Mouse (Mus musculus): ENCODE measurements around the gene Gm11032. TPM values are rescaled to one million over a fixed set of nuclear protein-coding genes. Genes with fewer than 3 reads are reported as not detected.
"Not testable (repeated sequence)": the region's sequence is repeated elsewhere in the genome, so short reads cannot be mapped to it uniquely, and the experiment has no call there.

Gm11032 gene
- polyA plus RNA-seq, 1 experiment = not detected

GRCm38 (mm10) chr11:4629861-4630280, 10.0 kb downstream of the Gm11032 start:
- WGBS = 60% methylated on average over 8 of the region's 8 CpGs
- no peak overlapping the region for H3K27ac ChIP-seq (ENCODE audit: insufficient read depth, low read length)

GRCm38 (mm10) chr11:4633420-4633819, 13.6 kb downstream of the Gm11032 start:
- Histone ChIP-seq H3K4me3 (replicated peaks; ENCODE audit: insufficient read depth, low read depth, low read length) (no peak overlapping the region), H3K27me3 (ENCODE audit: control insufficient read depth, insufficient read depth, low read length) (no peaks in the 10 kb centered on the region), H3K4me1 (ENCODE audit: control insufficient read depth, insufficient read depth, low read length) (no peaks in the 10 kb centered on the region; the same call in 1 of the 2 replicates), H3K27ac (ENCODE audit: insufficient read depth, low read length) (no peak overlapping the region)
- TF ChIP-seq POLR2A (IDR thresholded peaks at IDR 0.05; ENCODE audit: borderline replicate concordance, insufficient read depth, low read length) (no peak), CTCF (IDR thresholded peaks at IDR 0.05; ENCODE audit: borderline replicate concordance, insufficient read depth, low read depth, low read length) (no peak)
- DNase-seq = no peak
- 26% methylated on average over 2 of the region's 2 CpGs for WGBS

More at GRCm38 (mm10) chr11:4629861-4630280, 10.0 kb downstream of the Gm11032 start:
- H3K27me3 ChIP-seq (ENCODE audit: control insufficient read depth, insufficient read depth, low read length) = no peaks in the 10 kb centered on the region
- no peak overlapping the region for H3K4me3 ChIP-seq (replicated peaks; ENCODE audit: insufficient read depth, low read depth, low read length)
- DNase-seq = no peak
- H3K4me1 ChIP-seq (ENCODE audit: control insufficient read depth, insufficient read depth, low read length) = no peaks in the 10 kb centered on the region
- TF ChIP-seq CTCF (IDR thresholded peaks at IDR 0.05; ENCODE audit: borderline replicate concordance, insufficient read depth, low read depth, low read length) = no peak
- TF ChIP-seq POLR2A (IDR thresholded peaks at IDR 0.05; ENCODE audit: borderline replicate concordance, insufficient read depth, low read length) = no peak

GRCm38 (mm10) chr11:4634395-4634794, 14.5 kb downstream of the Gm11032 start:
- DNase-seq = no peak
- TF ChIP-seq CTCF (IDR thresholded peaks at IDR 0.05; ENCODE audit: borderline replicate concordance, insufficient read depth, low read depth, low read length) = no peak
- no peak for TF ChIP-seq POLR2A (IDR thresholded peaks at IDR 0.05; ENCODE audit: borderline replicate concordance, insufficient read depth, low read length)
- H3K27ac ChIP-seq (ENCODE audit: insufficient read depth, low read length) = no peak overlapping the region
- H3K27me3 ChIP-seq (ENCODE audit: control insufficient read depth, insufficient read depth, low read length) = no peaks in the 10 kb centered on the region
- WGBS = 69% methylated on average over 5 of the region's 5 CpGs
- no peak overlapping the region for H3K4me3 ChIP-seq (replicated peaks; ENCODE audit: insufficient read depth, low read depth, low read length)
- peaks cover 3% of the 10 kb centered on the region for H3K4me1 ChIP-seq (ENCODE audit: control insufficient read depth, insufficient read depth, low read length)

GRCm38 (mm10) chr11:4636782-4637342, 17.0 kb downstream of the Gm11032 start:
- Histone ChIP-seq H3K27ac (ENCODE audit: insufficient read depth, low read length) (no peak overlapping the region), H3K4me1 (ENCODE audit: control insufficient read depth, insufficient read depth, low read length) (peaks cover 3% of the 10 kb centered on the region), H3K4me3 (replicated peaks; ENCODE audit: insufficient read depth, low read depth, low read length) (no peak overlapping the region), H3K27me3 (ENCODE audit: control insufficient read depth, insufficient read depth, low read length) (no peaks in the 10 kb centered on the region)
- DNase-seq = no peak
- TF ChIP-seq POLR2A (IDR thresholded peaks at IDR 0.05; ENCODE audit: borderline replicate concordance, insufficient read depth, low read length) (no peak), CTCF (IDR thresholded peaks at IDR 0.05; ENCODE audit: borderline replicate concordance, insufficient read depth, low read depth, low read length) (no peak)
- WGBS = 65% methylated on average over 5 of the region's 5 CpGs

GRCm38 (mm10) chr11:4637534-4638234, 17.8 kb downstream of the Gm11032 start, which contains the start of gene Ascc2:
TSS of gene Ascc2 (plus strand) at chr11:4637747.
- H3K27me3 ChIP-seq (ENCODE audit: control insufficient read depth, insufficient read depth, low read length) = no peaks in the 10 kb centered on the region
- peaks cover 3% of the 10 kb centered on the region for H3K4me1 ChIP-seq (ENCODE audit: control insufficient read depth, insufficient read depth, low read length)
- H3K27ac ChIP-seq (ENCODE audit: insufficient read depth, low read length) = no peak within 1 kb of the TSS
- under 1% methylated on average over 35 of the region's 35 CpGs for WGBS
- peak; percentile 81 to 83 for DNase-seq
- peak within 1 kb of the TSS; percentile 74 for H3K4me3 ChIP-seq (replicated peaks; ENCODE audit: insufficient read depth, low read depth, low read length)
- TF ChIP-seq POLR2A (IDR thresholded peaks at IDR 0.05; ENCODE audit: borderline replicate concordance, insufficient read depth, low read length) (peak; percentile 41; the same call in 1 of the 2 replicates), CTCF (IDR thresholded peaks at IDR 0.05; ENCODE audit: borderline replicate concordance, insufficient read depth, low read depth, low read length) (no peak)

- 20% methylated on average over 7 of the region's 7 CpGs for WGBS
- DNase-seq = no peak
- peaks cover 3% of the 10 kb centered on the region for H3K4me1 ChIP-seq (ENCODE audit: control insufficient read depth, insufficient read depth, low read length)
- no peaks in the 10 kb centered on the region for H3K27me3 ChIP-seq (ENCODE audit: control insufficient read depth, insufficient read depth, low read length)
- no peak overlapping the region for H3K27ac ChIP-seq (ENCODE audit: insufficient read depth, low read length)
- H3K4me3 ChIP-seq (replicated peaks; ENCODE audit: insufficient read depth, low read depth, low read length) = peak overlapping the region; percentile 74
- TF ChIP-seq CTCF (IDR thresholded peaks at IDR 0.05; ENCODE audit: borderline replicate concordance, insufficient read depth, low read depth, low read length) = no peak
- TF ChIP-seq POLR2A (IDR thresholded peaks at IDR 0.05; ENCODE audit: borderline replicate concordance, insufficient read depth, low read length) = no peak
Measured at GRCm38 (mm10) chr11:4638261-4638660, 18.4 kb downstream of the Gm11032 start.

GRCm38 (mm10) chr11:4641185-4641584, 21.3 kb downstream of the Gm11032 start:
- no peak overlapping the region for H3K4me3 ChIP-seq (replicated peaks; ENCODE audit: insufficient read depth, low read depth, low read length)
- DNase-seq = no peak
- no peak for TF ChIP-seq POLR2A (IDR thresholded peaks at IDR 0.05; ENCODE audit: borderline replicate concordance, insufficient read depth, low read length)
- TF ChIP-seq CTCF (IDR thresholded peaks at IDR 0.05; ENCODE audit: borderline replicate concordance, insufficient read depth, low read depth, low read length) = no peak
- H3K4me1 ChIP-seq (ENCODE audit: control insufficient read depth, insufficient read depth, low read length) = peaks cover 3% of the 10 kb centered on the region
- no peaks in the 10 kb centered on the region for H3K27me3 ChIP-seq (ENCODE audit: control insufficient read depth, insufficient read depth, low read length)
- no peak overlapping the region for H3K27ac ChIP-seq (ENCODE audit: insufficient read depth, low read length)

GRCm38 (mm10) chr11:4643722-4644121, 23.9 kb downstream of the Gm11032 start:
- no peak for TF ChIP-seq CTCF (IDR thresholded peaks at IDR 0.05; ENCODE audit: borderline replicate concordance, insufficient read depth, low read depth, low read length)
- TF ChIP-seq POLR2A (IDR thresholded peaks at IDR 0.05; ENCODE audit: borderline replicate concordance, insufficient read depth, low read length) = no peak
- Histone ChIP-seq H3K27ac (ENCODE audit: insufficient read depth, low read length) (no peak overlapping the region), H3K4me3 (replicated peaks; ENCODE audit: insufficient read depth, low read depth, low read length) (no peak overlapping the region), H3K4me1 (ENCODE audit: control insufficient read depth, insufficient read depth, low read length) (peaks cover 3% of the 10 kb centered on the region), H3K27me3 (ENCODE audit: control insufficient read depth, insufficient read depth, low read length) (no peaks in the 10 kb centered on the region)
- WGBS = 77% methylated on average over 5 of the region's 5 CpGs
- no peak for DNase-seq

GRCm38 (mm10) chr11:4645180-4645579, 25.3 kb downstream of the Gm11032 start:
- not testable (repeated sequence) for H3K27ac ChIP-seq (ENCODE audit: insufficient read depth, low read length); H3K27me3 ChIP-seq (ENCODE audit: control insufficient read depth, insufficient read depth, low read length); H3K4me3 ChIP-seq (replicated peaks; ENCODE audit: insufficient read depth, low read depth, low read length); DNase-seq; H3K4me1 ChIP-seq (ENCODE audit: control insufficient read depth, insufficient read depth, low read length)
- WGBS = 95% methylated on average over 6 of the region's 6 CpGs
